Mouse (Mus musculus) neutrophil, adult 65 days (primary cell): Measurements from ENCODE around the gene Acrv1. TPM values are rescaled to one million over a fixed set of nuclear protein-coding genes. Genes with fewer than 3 reads are reported as not detected.

Experiments used
- total RNA-seq: library from RNA; stranded (reverse); gene quantifications from 2 replicates; pipeline ENCODE4 v1.2.4, GENCODE M21; 2023

Gene Acrv1
- not detected in 2 replicates for total RNA-seq

GRCm38 (mm10) chr9:36692920-36693319, at the start of gene Acrv1:
Gene Acrv1 (plus strand): TSS chr9:36693220.

GRCm38 (mm10) chr9:36643276-36643675, 49.7 kb upstream of the Acrv1 start, which contains the start of gene A630095E13Rik:
Gene A630095E13Rik (minus strand): TSS chr9:36643376.

GRCm38 (mm10) chr9:36727034-36727755, 34.2 kb downstream of the Acrv1 start, which contains the start of gene Chek1:
Gene Chek1 (minus strand): TSS chr9:36727065.

Other genes starting within 250 kb of the Acrv1 start
- gene Gm9513, start 217.6 kb upstream of the Acrv1 start, total RNA-seq = not detected in 2 replicates
- gene Gm5615, start 151.3 kb upstream of the Acrv1 start, total RNA-seq = not detected in 2 replicates
- not detected in 2 replicates for gene Gm17689, start 110.6 kb upstream of the Acrv1 start, total RNA-seq
- gene A630095E13Rik, start 49.8 kb upstream of the Acrv1 start, total RNA-seq = not detected in 2 replicates
- 11.1 and 18.9 TPM in 2 replicates for gene Chek1, start 33.8 kb downstream of the Acrv1 start, total RNA-seq
- 123 and 167 TPM in 2 replicates for gene Stt3a, start 74.5 kb downstream of the Acrv1 start, total RNA-seq
- 19.2 and 19.8 TPM in 2 replicates for gene Ei24, start 104.2 kb downstream of the Acrv1 start, total RNA-seq
- not detected in 2 replicates for gene Fez1, start 128.6 kb downstream of the Acrv1 start, total RNA-seq